Mouse (Mus musculus): ENCODE data around the gene Coa3.

Gene Coa3

DNA sequence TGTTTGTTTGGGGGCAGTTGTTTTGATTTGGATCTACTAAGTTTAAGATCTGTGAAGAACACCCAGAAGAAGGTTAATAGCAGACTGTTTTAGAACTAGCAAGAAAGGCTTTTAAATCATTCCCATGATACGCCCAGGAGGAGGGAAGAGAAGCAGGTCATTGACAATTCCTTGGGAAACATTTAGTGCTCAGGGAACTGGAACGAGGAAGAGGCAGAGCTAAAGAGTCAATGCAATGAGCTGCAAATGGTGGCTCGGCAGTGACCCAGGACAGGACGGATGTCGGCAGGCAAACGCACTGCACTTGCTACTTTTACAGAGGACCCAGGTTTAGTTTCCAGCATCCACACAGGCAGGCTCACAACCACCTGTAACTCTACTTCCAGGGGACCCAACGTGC, 1.9 kb upstream of the Coa3 start:
- no peak for DNase-seq

DNA sequence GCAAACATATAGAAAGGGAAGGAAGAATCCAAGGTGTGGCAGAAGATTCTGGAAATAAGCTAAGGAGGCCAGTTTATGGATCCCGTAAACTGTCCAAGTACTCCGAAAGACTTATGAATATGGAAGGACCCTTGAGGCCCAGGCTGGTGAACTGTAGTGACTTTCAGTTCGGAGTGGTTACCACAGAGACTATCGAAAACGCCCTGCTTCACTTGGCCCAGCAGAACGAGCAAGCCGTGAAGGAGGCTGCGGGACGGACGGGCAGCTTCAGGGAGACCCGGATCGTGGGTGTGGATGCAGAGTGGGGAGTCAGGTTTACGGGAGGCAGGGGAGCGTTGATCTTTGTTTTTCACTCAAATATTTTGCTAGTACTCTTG, 267 bp upstream of the Coa3 start:
- no peak for DNase-seq

DNA sequence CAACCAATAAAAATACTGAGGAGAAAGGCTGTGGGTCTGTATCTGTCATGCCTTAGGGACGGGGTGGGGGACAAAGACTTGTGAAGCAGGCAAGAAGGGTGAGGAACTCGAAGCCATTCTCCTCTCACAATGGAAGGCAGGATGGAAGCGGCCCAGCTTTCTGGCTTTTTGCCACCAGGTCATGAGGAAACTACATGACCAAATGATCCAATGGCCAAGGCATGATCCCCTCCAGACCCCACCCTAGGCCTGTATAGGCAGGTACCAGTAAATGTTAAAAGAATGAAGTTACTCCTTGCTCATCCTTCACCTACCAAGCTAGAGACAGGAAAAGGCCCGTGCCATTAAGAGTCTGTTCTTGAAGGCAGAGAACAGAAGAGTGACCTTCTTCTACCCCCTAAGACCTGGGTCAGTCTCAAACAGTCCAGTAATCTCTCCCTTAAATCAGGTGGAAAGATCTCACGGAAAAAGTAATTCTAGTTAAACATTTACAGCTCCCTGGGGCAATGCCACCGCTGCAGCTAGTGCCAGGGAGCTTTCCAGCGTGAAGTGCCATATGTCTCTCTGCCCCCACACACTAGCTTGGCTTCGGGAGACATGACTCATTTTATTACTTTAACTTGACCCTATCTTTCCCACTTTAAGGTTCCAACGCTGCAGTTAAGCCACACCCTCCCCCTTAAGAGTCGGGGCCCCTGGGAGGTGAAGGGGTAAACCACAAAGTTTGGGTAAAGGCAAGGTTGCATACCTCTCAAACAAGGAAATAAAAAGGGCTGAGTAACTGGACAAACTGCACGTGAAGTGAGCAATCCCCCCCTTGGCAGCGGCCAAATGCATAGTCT, 1.3 kb downstream of the Coa3 start:
- DNase-seq: no peak

DNA sequence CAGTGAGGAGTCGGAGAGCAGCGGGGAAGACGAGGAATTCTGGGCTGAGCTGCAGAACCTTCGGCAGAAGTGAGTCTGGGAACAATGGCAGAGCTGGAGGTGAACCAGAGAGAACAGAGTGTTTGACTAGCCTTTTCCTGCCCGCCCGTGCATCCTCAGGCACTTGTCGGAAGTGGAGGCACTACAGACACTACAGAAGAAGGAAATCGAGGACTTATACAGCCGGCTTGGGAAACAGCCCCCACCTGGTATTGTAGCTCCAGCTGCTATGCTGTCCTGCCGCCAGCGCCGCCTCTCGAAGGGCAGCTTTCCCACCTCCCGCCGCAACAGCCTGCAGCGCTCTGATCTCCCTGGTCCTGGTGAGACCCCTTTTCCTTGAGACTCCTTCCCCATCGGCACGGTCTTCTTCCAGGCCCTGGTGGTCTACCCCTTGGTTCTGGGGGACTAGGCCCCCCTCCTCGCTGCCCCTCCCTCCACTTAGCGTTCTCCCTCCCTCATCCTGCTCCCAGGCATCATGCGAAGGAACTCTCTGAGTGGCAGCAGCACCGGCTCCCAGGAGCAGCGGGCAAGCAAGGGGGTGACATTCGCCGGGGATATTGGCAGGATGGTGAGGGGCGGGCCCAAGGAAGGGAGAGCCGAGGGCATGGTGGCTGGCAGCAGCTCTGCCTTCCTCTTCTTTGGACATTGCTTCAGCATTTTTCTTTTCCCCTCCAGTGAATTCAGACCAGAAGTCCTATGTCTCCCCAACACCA, 2.4 kb downstream of the Coa3 start:
- no peak for DNase-seq

DNA sequence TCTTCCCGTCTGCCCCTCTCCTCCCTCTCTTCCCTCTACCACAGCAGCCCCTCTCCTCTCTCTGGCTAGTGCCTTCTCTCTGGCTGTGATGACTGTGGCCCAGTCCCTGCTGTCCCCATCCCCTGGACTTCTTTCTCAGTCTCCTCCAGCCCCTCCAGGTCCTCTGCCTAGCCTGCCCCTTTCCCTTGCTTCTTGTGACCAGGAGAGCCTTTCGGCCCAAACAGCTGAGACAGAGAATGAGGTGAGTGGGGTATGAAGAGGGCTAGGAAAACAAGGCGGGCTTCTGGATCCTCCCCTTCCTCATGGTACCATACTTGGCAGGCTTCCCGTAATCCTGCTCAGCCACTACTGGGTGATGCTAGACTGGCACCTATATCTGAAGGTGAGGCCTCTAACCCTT, 3.6 kb downstream of the Coa3 start:
- DNase-seq: no peak

DNA sequence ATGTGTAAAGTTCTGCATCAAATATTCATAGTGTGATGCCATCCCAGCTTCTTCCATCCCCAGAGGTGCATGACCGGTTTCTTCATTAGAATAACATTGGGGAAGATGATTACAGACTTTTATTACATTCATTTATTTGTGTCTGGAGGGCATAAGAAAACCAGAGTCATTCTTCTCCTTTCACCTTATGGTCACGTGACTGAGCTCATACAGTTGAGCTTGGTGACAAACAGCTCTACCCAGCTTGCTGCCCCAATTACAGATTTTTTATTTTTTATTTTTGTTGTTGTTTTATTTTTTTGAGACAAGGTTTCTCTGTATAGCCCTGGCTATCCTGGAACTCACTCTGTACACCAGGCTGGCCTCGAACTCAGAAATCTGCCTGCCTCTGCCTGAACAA, 6.5 kb downstream of the Coa3 start:
- no peak for DNase-seq

DNA sequence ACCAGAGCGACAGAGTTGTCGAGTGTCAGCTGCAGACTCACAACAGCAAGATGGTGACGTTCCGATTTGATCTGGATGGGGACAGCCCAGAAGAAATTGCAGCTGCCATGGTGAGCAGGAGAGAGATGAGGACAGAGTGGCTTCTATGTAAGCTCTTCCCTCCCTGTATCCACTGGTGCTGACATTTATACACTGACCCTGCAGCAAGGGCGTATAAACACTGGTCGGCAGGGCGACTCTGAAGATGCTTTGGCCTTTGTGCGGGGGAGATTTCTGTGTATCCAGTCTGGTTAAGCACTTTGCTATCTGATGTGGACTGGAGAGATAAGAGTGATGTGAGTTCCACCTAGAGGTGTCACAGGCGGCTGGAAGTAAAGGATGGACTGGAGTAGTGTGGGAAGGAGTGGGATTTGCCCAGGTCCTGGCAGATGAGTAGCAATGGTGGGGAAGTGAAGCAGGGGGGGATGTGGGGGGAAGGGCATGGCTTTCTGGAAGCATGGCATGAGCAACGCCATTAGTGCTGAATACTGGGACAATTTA, 9.3 kb downstream of the Coa3 start:
- no peak for DNase-seq

DNA sequence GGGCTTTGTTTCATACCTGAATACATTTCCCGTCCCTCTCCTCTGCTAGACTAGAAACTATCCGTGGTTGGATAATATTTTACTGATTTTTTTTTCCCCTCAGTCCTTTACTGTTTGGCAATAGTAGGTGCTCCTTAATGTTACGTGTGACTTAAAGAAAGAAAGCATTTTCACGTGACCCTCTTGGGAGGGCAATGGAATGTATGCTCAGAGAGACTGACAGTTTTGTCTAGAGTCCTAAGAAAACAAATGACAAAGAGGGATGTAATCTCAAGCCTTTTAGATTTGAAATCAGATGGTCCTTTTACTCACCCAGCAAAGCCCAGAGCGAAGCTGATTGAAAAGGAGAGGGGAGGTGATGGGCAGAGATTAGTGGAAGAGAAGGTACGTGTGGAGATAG, 13.0 kb downstream of the Coa3 start:
- DNase-seq: no peak

DNA sequence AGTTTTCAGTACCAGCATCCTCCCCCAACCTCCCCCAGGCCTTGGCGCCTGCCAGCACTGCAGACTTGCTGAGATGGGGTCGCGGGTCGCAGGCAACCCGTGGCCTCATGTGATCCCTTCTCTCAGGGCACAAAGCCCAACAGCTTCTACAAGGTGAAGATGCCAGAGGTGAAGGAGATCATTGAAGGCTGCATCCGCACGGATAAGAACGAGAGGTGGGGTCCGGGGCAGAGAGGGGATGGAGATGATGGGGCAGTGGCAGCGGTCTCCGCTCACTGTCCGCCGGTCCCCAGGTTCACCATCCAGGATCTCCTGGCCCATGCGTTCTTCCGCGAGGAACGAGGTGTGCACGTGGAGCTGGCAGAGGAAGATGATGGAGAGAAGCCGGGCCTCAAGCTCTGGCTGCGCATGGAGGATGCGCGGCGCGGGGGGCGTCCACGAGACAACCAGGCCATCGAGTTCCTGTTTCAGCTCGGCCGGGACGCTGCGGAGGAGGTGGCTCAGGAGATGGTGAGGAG, 13.9 kb downstream of the Coa3 start:
- no peak for DNase-seq

DNA sequence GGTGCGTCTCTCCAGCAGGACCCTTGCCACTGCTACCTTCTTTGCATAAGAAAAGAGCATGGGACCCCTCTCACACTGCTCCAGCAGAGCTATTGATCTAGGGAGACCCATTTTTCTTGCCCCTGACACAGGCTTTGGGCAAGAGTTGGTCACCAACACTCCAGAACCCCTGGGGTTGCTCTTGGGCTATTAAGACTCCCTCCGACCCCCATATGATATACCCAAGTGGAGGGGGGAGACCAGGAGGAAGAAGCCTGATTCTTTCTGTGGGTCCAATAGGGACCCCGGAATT, 15.0 kb downstream of the Coa3 start:
- DNase-seq: no peak

DNA sequence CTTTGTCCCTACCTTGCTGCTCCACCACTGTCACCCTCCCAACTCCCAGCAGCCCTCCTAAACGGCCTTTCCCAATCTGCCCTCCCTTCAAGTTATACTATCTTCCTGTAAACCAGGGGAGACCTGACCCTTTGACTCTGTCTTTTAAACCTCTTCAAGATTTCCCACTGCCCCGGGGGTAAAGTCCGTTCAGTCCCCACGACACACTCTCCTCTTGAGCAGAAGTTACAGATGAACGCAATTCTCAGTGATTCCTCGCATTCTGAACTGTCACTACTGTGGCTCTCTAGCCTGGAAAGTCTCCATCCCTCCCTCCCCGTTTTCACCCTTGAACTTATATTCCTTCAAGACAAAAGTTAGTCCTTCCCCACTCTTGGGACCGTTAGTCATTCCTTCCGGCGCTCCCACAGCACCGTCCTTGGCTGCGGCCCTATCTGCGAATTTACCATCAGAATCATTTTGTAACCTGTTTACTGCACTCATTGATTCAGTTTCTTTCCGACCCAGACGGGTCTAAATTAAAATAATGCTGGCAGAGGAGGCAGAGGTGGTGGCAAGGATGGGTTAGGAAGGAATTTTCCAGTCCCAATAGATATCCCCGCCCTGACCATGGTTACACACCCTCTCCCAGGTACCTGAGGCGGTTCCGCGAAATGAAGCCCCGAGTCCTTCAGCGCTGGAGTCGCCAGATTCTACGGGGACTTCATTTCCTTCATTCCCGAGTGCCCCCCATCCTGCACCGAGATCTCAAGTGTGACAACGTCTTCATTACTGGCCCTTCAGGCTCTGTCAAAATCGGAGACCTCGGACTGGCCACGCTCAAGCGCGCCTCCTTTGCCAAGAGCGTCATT, 15.6 kb downstream of the Coa3 start:
- DNase-seq: no peak

DNA sequence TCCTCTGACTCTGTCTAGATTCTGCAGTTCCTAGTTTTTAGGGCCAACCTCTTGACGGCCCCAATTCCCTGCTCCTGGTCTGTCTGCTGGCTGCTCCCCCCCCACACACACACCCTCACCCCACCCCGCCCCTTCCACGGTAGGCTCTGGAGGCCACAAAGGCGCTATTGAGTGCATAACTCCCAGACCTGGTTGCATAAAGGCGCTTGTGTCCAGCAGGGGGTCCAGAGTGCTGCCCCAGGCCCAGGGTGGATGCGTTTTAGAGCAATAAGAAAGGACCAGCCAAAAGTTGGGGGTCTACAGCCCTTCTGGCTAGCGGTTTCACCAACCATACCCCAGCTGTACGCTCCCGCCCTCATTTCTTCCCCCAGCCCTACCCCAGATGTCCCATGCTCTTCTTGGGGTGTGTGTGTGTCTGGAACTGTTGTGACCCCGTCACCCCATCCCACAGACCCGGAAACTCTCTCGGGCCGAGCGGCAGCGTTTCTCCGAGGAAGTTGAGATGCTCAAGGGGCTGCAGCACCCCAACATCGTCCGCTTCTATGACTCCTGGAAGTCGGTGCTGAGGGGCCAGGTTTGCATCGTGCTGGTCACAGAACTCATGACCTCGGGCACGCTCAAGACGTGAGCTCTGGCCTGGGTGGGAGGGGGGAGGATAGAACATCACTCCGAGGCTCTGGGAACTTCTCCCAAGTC, 16.5 kb downstream of the Coa3 start:
- DNase-seq: no peak

DNA sequence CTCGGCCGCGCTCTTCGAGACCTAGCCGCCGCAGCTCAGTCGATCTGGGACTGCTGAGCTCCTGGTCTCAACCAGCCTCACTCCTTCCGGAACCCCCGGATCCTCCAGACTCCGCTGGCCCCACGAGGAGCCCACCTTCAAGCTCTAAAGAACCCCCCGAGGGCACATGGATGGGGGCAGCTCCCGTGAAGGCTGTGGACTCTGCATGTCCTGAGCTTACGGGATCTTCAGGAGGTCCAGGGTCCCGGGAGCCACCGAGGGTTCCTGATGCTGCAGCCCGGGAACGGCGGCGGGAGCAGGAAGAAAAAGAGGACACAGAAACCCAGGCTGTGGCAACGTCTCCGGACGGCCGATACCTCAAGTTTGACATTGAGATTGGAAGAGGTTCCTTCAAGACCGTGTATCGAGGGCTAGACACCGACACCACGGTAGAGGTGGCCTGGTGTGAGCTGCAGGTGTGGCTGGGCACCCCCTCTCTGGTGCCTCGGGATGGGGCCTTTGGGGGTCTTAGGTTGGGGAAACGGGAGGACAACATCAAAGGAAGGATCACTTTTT, 18.0 kb downstream of the Coa3 start:
- no peak for DNase-seq

DNA sequence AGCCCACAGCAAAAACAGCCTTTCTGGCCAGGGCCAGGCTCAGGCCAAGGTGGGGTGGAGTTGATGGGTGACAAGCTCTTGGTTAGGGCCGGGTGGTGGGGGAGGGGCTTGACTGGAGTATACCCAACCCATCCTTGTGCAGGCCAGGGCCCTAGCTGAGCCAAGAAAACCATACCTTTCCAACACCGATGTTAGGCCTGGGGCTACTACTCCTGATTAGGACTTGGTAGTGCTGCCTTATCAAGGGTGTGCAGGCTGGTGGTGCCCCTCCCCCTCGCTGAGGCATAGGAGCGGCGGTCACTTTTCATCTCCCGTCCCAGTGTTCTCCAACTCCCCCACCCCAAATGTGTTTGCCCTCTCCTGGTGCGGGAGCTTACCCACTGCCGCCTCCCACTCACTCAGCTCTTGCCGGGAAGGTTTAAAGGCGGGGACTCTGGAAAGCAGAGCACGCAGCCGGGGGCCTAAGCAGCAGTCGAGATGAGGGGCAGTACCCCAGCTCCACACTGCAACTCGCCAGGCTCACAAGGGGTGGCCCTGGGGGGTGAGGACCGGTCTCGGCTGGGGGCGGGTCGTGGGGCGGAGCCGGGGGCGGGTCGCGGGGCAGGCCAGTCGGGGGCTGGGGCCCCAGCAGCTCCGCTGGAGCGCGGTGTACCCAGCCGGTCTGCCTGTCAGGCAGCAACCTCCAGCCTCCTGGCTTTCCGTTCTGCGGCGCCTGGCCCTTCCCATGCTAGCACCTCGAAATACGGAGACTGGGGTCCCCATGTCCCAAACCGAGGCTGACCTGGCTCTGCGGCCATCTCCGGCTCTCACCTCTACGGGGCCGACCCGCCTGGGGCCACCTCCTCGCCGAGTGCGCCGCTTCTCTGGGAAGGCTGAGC, 18.7 kb downstream of the Coa3 start, which contains the start of gene Wnk4:
Gene Wnk4 (plus strand): TSS at position 620 of the 878 bp plus-strand sequence.
- no peak for DNase-seq

DNA sequence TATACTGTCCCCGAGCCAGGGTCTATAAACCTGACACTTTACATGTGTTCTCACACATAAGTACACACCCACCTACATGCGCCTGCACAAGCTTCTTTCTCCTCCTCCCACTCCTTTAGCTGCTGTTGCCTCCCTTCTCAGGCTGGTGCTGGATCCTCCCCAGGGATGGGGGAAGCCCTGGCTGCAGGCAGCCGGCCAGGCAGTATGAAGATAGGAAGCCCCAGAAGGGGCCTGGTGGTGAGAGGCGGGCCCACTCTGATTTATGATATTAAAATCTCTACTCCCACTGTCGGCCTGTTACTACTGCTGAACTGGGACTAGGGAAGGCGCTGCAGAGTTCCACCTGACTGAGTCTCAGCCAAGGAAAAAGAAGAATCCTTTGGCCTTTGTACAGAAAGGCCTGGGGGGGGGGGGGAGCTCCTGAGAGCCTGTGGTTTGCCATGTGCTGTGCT, 19.6 kb downstream of the Coa3 start:
- peak; percentile 85 for DNase-seq

DNA sequence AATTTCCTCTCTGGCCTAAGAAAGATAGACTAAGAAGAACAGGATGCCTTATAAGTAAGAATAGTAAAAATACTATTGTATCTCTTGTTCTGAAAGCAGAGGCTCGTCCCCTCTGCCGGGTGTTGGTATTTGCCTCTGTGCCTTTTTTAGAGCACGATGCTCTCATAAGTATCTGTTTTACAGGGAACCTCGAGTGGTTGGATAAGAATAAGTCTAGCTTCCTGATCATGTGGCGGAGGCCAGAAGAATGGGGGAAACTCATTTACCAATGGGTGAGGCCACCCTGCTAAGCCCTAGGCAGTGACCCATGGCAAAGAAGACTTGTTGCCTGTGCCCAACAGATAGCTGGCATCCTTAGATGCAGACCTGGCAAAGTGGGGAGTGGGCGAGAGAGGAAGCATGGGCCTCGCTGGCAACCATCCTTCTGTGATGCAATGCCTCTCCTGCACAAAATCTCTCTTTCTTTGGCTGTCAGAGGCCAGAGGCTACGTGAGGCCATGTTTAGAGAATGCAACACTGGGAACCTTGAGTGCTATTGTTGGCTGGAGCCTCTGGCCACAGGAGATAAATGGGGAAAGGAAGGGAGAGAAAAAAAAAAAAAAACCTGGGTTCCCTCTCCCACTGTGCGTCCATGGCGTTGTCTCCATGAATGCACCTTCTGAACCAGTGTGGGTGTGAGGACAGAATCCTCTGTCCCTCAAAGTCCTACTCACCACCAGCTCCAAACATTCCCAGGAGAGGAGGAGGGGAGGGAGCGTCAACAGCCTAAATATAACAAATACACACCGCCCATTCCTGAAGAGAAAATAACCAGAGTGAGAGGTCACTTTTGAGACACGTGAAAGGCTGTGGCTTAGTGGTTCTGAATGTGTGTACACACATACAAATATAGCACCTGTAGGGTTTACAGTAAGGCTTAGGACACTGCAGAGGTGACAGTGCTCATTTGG, 22.8 kb downstream of the Coa3 start:
- DNase-seq: no peak

DNA sequence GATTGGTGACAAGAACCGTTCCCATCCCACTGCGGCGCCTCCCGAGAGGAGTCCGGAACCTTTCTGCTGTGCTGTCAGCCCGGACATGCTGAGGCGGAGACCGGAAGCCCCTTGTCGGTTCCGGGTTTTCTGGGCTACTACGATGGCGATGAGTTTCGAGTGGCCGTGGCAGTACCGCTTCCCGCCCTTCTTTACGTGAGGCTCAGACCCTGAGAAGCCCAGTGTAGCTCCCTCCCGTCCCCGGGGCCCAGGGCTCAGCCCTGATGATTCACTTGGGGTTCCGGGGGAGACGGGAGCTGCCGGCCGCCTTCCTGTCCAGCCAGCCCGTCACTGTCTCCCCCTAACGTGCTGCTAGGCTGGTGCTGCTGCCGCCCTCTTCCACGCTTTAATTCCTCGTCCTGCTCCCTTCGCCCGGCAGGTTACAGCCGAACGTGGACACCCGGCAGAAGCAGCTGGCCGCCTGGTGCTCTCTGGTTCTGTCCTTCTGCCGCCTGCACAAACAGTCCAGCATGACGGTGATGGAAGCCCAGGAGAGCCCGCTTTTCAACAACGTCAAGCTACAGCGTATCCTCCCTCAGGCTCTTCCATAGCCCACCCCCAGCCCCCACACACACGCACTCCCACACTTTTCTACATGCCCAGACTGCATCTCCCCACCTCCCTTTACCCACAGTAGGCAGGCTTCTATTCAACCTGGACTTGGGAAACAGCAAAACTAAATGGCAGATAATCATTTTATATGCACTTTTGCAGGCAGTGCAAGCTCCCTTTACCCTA, 25.1 kb downstream of the Coa3 start, which contains the start of gene Vps25:
Gene Vps25 (plus strand): TSS at position 95 of the 777 bp plus-strand sequence.
- DNase-seq: peak; percentile 80

DNA sequence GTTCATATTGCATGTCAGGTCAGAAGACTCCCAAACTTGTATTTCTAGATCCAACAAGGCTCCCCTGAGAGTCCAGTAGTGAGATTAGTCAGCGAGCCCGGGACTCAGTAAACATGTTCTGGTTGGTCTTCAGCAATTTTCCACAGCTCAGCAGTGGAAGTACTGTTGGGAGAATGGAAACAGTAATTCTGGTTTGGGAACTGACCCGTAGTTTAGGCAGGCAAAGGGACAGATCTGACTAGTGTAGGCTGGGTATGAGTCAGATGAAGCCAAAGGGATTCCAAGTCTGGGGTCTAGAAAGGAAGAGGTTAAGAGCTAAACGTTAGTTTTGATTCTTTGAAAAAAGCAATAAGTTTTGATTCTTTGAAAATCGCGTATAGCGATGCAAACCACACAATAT, 26.0 kb downstream of the Coa3 start:
- no peak for DNase-seq

DNA sequence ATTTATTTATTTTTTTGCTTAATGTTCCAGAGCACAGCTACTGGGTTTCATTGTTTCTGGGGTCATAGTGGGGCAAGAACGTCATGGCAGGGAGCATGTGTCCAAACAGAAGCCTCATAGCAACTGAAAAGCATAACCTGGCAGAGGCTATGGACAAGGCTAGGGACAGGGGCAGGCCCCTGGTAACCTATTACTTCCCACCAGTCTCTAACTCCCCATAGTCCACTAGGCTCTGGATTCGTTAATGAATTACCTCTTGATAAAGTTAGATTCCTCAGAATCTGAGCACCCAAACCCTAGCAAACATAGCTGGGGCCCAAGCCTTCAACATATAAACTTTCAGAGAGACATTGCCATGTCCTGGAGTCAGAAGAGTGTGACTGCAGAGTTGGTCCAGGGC, 27.9 kb downstream of the Coa3 start:
- no peak for DNase-seq

Measured in layer of hippocampus, adult 9-11 months (tissue).